Mouse (Mus musculus) testis, adult 2 months (tissue): Measurements from ENCODE around the gene Kcnip2.

Experiments used
- CTCF ChIP-seq: fragments of 200-500 bp; IDR thresholded peaks from 2 replicates; pipeline ENCODE4 v1.5.1; 2012; ENCODE audit warnings: low read depth, mild to moderate bottlenecking, inconsistent platforms, low read length, moderate library complexity; ENCODE audit not compliant: control insufficient read depth, insufficient read depth, insufficient replicate concordance
- POLR2A ChIP-seq: fragments of 200-500 bp; IDR thresholded peaks from 2 replicates; pipeline ENCODE4 v1.6.1; 2012; ENCODE audit warnings: low read depth, mild to moderate bottlenecking, inconsistent platforms, low read length, moderate library complexity; ENCODE audit not compliant: control insufficient read depth

DNA sequence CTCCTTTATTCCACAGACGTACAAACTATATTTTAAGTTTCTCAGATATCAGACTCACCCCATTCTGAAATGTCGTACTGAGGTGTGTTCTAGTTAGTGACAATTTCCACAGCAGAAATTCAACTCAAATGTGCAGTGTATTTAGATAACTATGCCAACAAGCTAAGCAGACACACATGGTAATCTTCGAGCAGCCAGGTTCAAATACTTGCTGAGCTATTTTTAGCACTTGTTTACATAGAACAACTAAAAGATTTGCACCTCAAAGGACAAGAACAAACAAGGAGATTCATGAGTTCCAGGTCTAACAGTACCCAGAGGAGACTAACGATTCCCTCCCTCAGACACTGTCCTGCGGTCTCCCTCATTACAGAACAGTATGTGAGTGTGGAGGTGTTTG, 11.3 kb upstream of the Kcnip2 start:
- TF ChIP-seq POLR2A: no peak
- no peak for TF ChIP-seq CTCF
